Mouse (Mus musculus): ENCODE results near the gene Ptprm. TPM values are rescaled to one million over a fixed set of nuclear protein-coding genes. Genes with fewer than 3 reads are reported as not detected.

The Ptprm gene
- polyA plus RNA-seq, 1 experiment from 2014 or later: 12.9 TPM

- H3K9ac ChIP-seq: no peak overlapping the region
- no peaks in the 10 kb centered on the region for H3K9me3 ChIP-seq
- 94% methylated on average over 6 of the region's 6 CpGs for WGBS
- no peak overlapping the region for H3K27ac ChIP-seq (replicated peaks)
- H3K27me3 ChIP-seq: no peaks in the 10 kb centered on the region
- no peak overlapping the region for H3K4me3 ChIP-seq
- no peak for ATAC-seq (ENCODE audit: low read depth)
- no peaks in the 10 kb centered on the region for H3K4me1 ChIP-seq (replicated peaks)
- no peaks in the 10 kb centered on the region for H3K36me3 ChIP-seq
- H3K4me2 ChIP-seq: no peak overlapping the region
These were observed 88.0 kb downstream of the Ptprm start for GRCm38 (mm10) chr17:67266270-67266669.

- WGBS: 94% methylated on average over 4 of the region's 4 CpGs
- Histone ChIP-seq H3K9ac (no peak overlapping the region), H3K36me3 (no peaks in the 10 kb centered on the region), H3K27ac (replicated peaks) (no peak overlapping the region), H3K4me3 (no peak overlapping the region), H3K27me3 (no peaks in the 10 kb centered on the region), H3K9me3 (no peaks in the 10 kb centered on the region), H3K4me2 (no peak overlapping the region), H3K4me1 (replicated peaks) (no peaks in the 10 kb centered on the region)
- no peak for ATAC-seq (ENCODE audit: low read depth)
These were observed 88.7 kb downstream of the Ptprm start for GRCm38 (mm10) chr17:67265520-67265919.

- no peak overlapping the region for H3K9ac ChIP-seq
- H3K36me3 ChIP-seq: no peaks in the 10 kb centered on the region
- no peak for ATAC-seq (ENCODE audit: low read depth)
- H3K9me3 ChIP-seq: no peaks in the 10 kb centered on the region
- 90% methylated on average over 6 of the region's 6 CpGs for WGBS
- no peak overlapping the region for H3K4me2 ChIP-seq
- no peak overlapping the region for H3K27ac ChIP-seq (replicated peaks)
- no peaks in the 10 kb centered on the region for H3K4me1 ChIP-seq (replicated peaks)
- no peak overlapping the region for H3K4me3 ChIP-seq
- H3K27me3 ChIP-seq: no peaks in the 10 kb centered on the region
These were observed 89.5 kb downstream of the Ptprm start for GRCm38 (mm10) chr17:67264716-67265115.

GRCm38 (mm10) chr17:67263024-67263423, 91.2 kb downstream of the Ptprm start:
- no peaks in the 10 kb centered on the region for H3K4me1 ChIP-seq (replicated peaks)
- H3K9ac ChIP-seq: no peak overlapping the region
- 80% methylated on average over 1 of the region's 1 CpGs for WGBS
- H3K27ac ChIP-seq (replicated peaks): no peak overlapping the region
- ATAC-seq (ENCODE audit: low read depth): no peak
- H3K4me2 ChIP-seq: no peak overlapping the region
- H3K4me3 ChIP-seq: no peak overlapping the region
- no peaks in the 10 kb centered on the region for H3K27me3 ChIP-seq
- H3K36me3 ChIP-seq: no peaks in the 10 kb centered on the region
- H3K9me3 ChIP-seq: no peaks in the 10 kb centered on the region

GRCm38 (mm10) chr17:67260016-67260415, 94.2 kb downstream of the Ptprm start:
- WGBS: 85% methylated on average over 4 of the region's 4 CpGs
- Histone ChIP-seq H3K4me1 (replicated peaks) (no peaks in the 10 kb centered on the region), H3K4me2 (no peak overlapping the region), H3K36me3 (no peaks in the 10 kb centered on the region), H3K27me3 (no peaks in the 10 kb centered on the region), H3K4me3 (no peak overlapping the region), H3K27ac (replicated peaks) (no peak overlapping the region), H3K9me3 (no peaks in the 10 kb centered on the region), H3K9ac (no peak overlapping the region)
- no peak for ATAC-seq (ENCODE audit: low read depth)

GRCm38 (mm10) chr17:67257780-67258179, 96.5 kb downstream of the Ptprm start:
- Histone ChIP-seq H3K4me1 (replicated peaks) (no peaks in the 10 kb centered on the region), H3K4me2 (no peak overlapping the region), H3K9me3 (no peaks in the 10 kb centered on the region), H3K4me3 (no peak overlapping the region), H3K27ac (replicated peaks) (no peak overlapping the region), H3K36me3 (no peaks in the 10 kb centered on the region), H3K9ac (no peak overlapping the region), H3K27me3 (no peaks in the 10 kb centered on the region)
- no peak for ATAC-seq (ENCODE audit: low read depth)
- WGBS: 87% methylated on average over 5 of the region's 5 CpGs

- H3K36me3 ChIP-seq: no peaks in the 10 kb centered on the region
- H3K4me1 ChIP-seq (replicated peaks): no peaks in the 10 kb centered on the region
- WGBS: 66% methylated on average over 6 of the region's 6 CpGs
- no peak overlapping the region for H3K9ac ChIP-seq
- ATAC-seq (ENCODE audit: low read depth): no peak
- no peak overlapping the region for H3K4me3 ChIP-seq
- no peaks in the 10 kb centered on the region for H3K27me3 ChIP-seq
- no peaks in the 10 kb centered on the region for H3K9me3 ChIP-seq
- H3K4me2 ChIP-seq: no peak overlapping the region
- no peak overlapping the region for H3K27ac ChIP-seq (replicated peaks)
These were observed 98.1 kb downstream of the Ptprm start for GRCm38 (mm10) chr17:67256171-67256570.

- H3K9me3 ChIP-seq: no peaks in the 10 kb centered on the region
- no peak overlapping the region for H3K27ac ChIP-seq (replicated peaks)
- no peaks in the 10 kb centered on the region for H3K27me3 ChIP-seq
- no peak overlapping the region for H3K9ac ChIP-seq
- no peaks in the 10 kb centered on the region for H3K4me1 ChIP-seq (replicated peaks)
- no peak overlapping the region for H3K4me2 ChIP-seq
- no peaks in the 10 kb centered on the region for H3K36me3 ChIP-seq
- ATAC-seq (ENCODE audit: low read depth): no peak
- WGBS: 72% methylated on average over 4 of the region's 4 CpGs
- H3K4me3 ChIP-seq: no peak overlapping the region
These were observed 100.8 kb downstream of the Ptprm start for GRCm38 (mm10) chr17:67253445-67253844.

GRCm38 (mm10) chr17:67252992-67253391, 101.3 kb downstream of the Ptprm start:
- Histone ChIP-seq H3K4me1 (replicated peaks) (no peaks in the 10 kb centered on the region), H3K36me3 (no peaks in the 10 kb centered on the region), H3K9ac (no peak overlapping the region), H3K4me2 (no peak overlapping the region), H3K27ac (replicated peaks) (no peak overlapping the region), H3K9me3 (no peaks in the 10 kb centered on the region), H3K27me3 (no peaks in the 10 kb centered on the region), H3K4me3 (no peak overlapping the region)
- WGBS: 76% methylated on average over 6 of the region's 6 CpGs
- no peak for ATAC-seq (ENCODE audit: low read depth)

- H3K4me2 ChIP-seq: no peak overlapping the region
- H3K9ac ChIP-seq: no peak overlapping the region
- H3K4me3 ChIP-seq: no peak overlapping the region
- 80% methylated on average over 4 of the region's 4 CpGs for WGBS
- H3K9me3 ChIP-seq: no peaks in the 10 kb centered on the region
- H3K27ac ChIP-seq (replicated peaks): no peak overlapping the region
- no peaks in the 10 kb centered on the region for H3K36me3 ChIP-seq
- peaks cover 16% of the 10 kb centered on the region for H3K4me1 ChIP-seq (replicated peaks)
- no peak for ATAC-seq (ENCODE audit: low read depth)
- no peaks in the 10 kb centered on the region for H3K27me3 ChIP-seq
These were observed 108.9 kb downstream of the Ptprm start for GRCm38 (mm10) chr17:67245273-67245875.

GRCm38 (mm10) chr17:67242774-67243495, 111.3 kb downstream of the Ptprm start:
- no peak for ATAC-seq (ENCODE audit: low read depth)
- no peaks in the 10 kb centered on the region for H3K27me3 ChIP-seq
- H3K36me3 ChIP-seq: no peaks in the 10 kb centered on the region
- H3K27ac ChIP-seq (replicated peaks): no peak overlapping the region
- no peak overlapping the region for H3K9ac ChIP-seq
- H3K9me3 ChIP-seq: no peaks in the 10 kb centered on the region
- H3K4me1 ChIP-seq (replicated peaks): peaks cover 16% of the 10 kb centered on the region
- WGBS: 52% methylated on average over 12 of the region's 12 CpGs
- no peak overlapping the region for H3K4me3 ChIP-seq
- H3K4me2 ChIP-seq: no peak overlapping the region

- WGBS: 63% methylated on average over 10 of the region's 10 CpGs
- Histone ChIP-seq H3K4me1 (replicated peaks) (peaks cover 16% of the 10 kb centered on the region), H3K9ac (no peak overlapping the region), H3K27ac (replicated peaks) (no peak overlapping the region), H3K36me3 (no peaks in the 10 kb centered on the region), H3K9me3 (no peaks in the 10 kb centered on the region), H3K27me3 (no peaks in the 10 kb centered on the region), H3K4me3 (no peak overlapping the region), H3K4me2 (no peak overlapping the region)
- no peak for ATAC-seq (ENCODE audit: low read depth)
These were observed 112.1 kb downstream of the Ptprm start for GRCm38 (mm10) chr17:67241951-67242773.

All from neural tube, embryonic 13.5 days (tissue).